Comparison of ENCODE assay signal across 10 mouse cellular contexts in the genomic region with DNA sequence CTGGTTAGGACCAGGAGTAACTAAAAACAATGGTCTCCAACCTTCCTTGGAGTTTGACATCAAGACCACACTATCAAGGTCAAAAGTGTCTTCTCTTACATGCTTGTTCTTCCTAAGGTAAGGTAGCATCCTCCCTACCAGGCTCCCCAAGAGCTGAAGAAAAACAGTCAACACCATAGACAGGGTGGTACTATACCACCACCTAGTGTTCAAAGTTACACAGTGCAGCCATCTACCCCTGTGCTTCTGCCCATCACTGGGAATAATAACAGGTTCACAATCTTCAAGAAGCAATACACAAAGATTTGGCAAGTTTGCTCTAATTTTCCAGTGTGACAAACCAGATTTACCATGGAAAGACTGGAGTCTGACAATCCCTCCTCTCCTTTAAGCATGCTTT. TPM values are rescaled to one million over a fixed set of nuclear protein-coding genes. Genes with fewer than 3 reads are reported as not detected.
DNase-seq lines count a peak whose midpoint lies in the region; ATAC-seq and TF ChIP-seq lines count a peak whose summit lies in the region.
"Had no signal": no experiment of that assay in that cellular context is flagged by ENCODE, and none has a peak within 500 bp of the region (broad histone marks: within the 10 kb centered on the region; RNA-seq: fewer than 3 reads in every experiment).

No protein-coding gene starts in this region.

- H3K9me3 ChIP-seq in midbrain, postnatal 0 days (ENCODE audit: low read length): no peaks in the 10 kb centered on the region

- peak; percentile 86 for ATAC-seq in erythroid progenitor cell, adult 5-6 weeks (replicated peaks; ENCODE audit: low FRiP score, poor library complexity, severe bottlenecking)
- 0 out of 2 replicates have a peak, but pooled peaks have one; percentile 20 for ATAC-seq in midbrain, postnatal 0 days (ENCODE audit: low FRiP score)

- DNase-seq in urinary bladder, postnatal 14 days (ENCODE audit: low spot score): peak; percentile 17
- no peak for DNase-seq in urinary bladder, adult 2 months (ENCODE audit: low spot score)
- DNase-seq in induced T-regulatory cell, adult 2 months (ENCODE audit: low read depth): peak; percentile 67
- DNase-seq in left cerebral cortex, postnatal 14 days (ENCODE audit: low spot score in 2 of 2): peak; percentile 43 to 73
- DNase-seq in midbrain, postnatal 0 days (ENCODE audit: low spot score): peak; percentile 33
- DNase-seq in urinary bladder, postnatal 25 days (ENCODE audit: low spot score): no peak

- peak; percentile 7; the same call in 1 of the 2 replicates for TF ChIP-seq CTCF in bone marrow, adult 2 months (IDR thresholded peaks at IDR 0.05; ENCODE audit: control insufficient read depth, insufficient read depth, low read length)
- peak; percentile 79 for TF ChIP-seq CTCF in midbrain, postnatal 0 days (IDR thresholded peaks at IDR 0.05)

- no peaks in the 10 kb centered on the region for H3K4me1 ChIP-seq in bone marrow, adult 2 months (ENCODE audit: control insufficient read depth, insufficient read depth, low read length)
- no peaks in the 10 kb centered on the region for H3K4me1 ChIP-seq in midbrain, postnatal 0 days (ENCODE audit: insufficient read depth, low read length)

- H3K9ac ChIP-seq in midbrain, postnatal 0 days (replicated peaks; ENCODE audit: low read length, poor library complexity, severe bottlenecking): no peak overlapping the region
- H3K9ac ChIP-seq: heart, embryonic 13.5 days had no signal

- no peaks in the 10 kb centered on the region for H3K27me3 ChIP-seq in midbrain, postnatal 0 days (ENCODE audit: insufficient read depth, low read length)
- H3K27me3 ChIP-seq: heart, embryonic 13.5 days had no signal

- intact Hi-C loops in left cerebral cortex, postnatal 14 days (cut with DNase I): loop anchor here (5.0 kb wide), 2 partner anchors 62 to 397 kb away; no protein-coding TSS in a partner anchor

- peaks cover 28% of the 10 kb centered on the region for H3K36me3 ChIP-seq in midbrain, postnatal 0 days (ENCODE audit: insufficient read depth, low read length)

- H3K4me2 ChIP-seq in midbrain, postnatal 0 days (ENCODE audit: low read depth, low read length, poor library complexity, severe bottlenecking): no peak overlapping the region
- H3K4me2 ChIP-seq: heart, embryonic 13.5 days had no signal

- H3K27ac ChIP-seq in bone marrow, adult 2 months (ENCODE audit: control insufficient read depth, insufficient read depth, low read depth, low read length, poor library complexity): no peak overlapping the region
- no peak overlapping the region for H3K27ac ChIP-seq in midbrain, postnatal 0 days (ENCODE audit: low read depth, low read length)
- H3K27ac ChIP-seq: heart, embryonic 13.5 days had no signal

- no peak for TF ChIP-seq POLR2A in bone marrow, adult 2 months (IDR thresholded peaks at IDR 0.05; ENCODE audit: borderline replicate concordance, control insufficient read depth, low read depth, low read length)

- H3K4me3 ChIP-seq in bone marrow, adult 2 months (replicated peaks; ENCODE audit: control insufficient read depth, low read depth, low read length): no peak overlapping the region
- no peak overlapping the region for H3K4me3 ChIP-seq in midbrain, postnatal 0 days (ENCODE audit: low read depth, low read length)
- H3K4me3 ChIP-seq: heart, embryonic 13.5 days had no signal

RNA-seq across cellular contexts. Expression of a gene that starts 15.4 kb away (rescaled TPM):
- not detected in 2 replicates for polyA plus RNA-seq in urinary bladder, adult 2 months (2012; rRNA removed)
- polyA plus RNA-seq in bone marrow, adult 2 months (2011; ENCODE audit: insufficient read depth, insufficient read length, low replicate concordance, missing spikeins): not detected in 2 replicates
- not detected in 2 replicates for total RNA-seq in erythroid progenitor cell, adult 5-6 weeks (2015; ENCODE audit: low replicate concordance)
- not detected in 2 replicates for total RNA-seq in erythroid progenitor cell, adult 5-6 weeks (2017; ENCODE audit: low replicate concordance)
- total RNA-seq in left cerebral cortex, postnatal 14 days (2021): not detected
- total RNA-seq in midbrain, postnatal 0 days (2014; rRNA removed): not detected in 2 replicates
- not detected in 2 replicates for polyA plus RNA-seq in midbrain, postnatal 0 days (2015; fragmentation: Nextera tagmentation; extraction: Ambion mirVana)
- polyA plus RNA-seq: heart, embryonic 13.5 days; small intestine, adult 2 months had no signal

RNA-seq across cellular contexts. Expression of a gene that starts 47.0 kb away (rescaled TPM):
- 35.5 and 40.9 TPM in 2 replicates for polyA plus RNA-seq in urinary bladder, adult 2 months (2012; rRNA removed)
- 10.7 and 15.6 TPM in 2 replicates for polyA plus RNA-seq in bone marrow, adult 2 months (2011; ENCODE audit: insufficient read depth, insufficient read length, low replicate concordance, missing spikeins)
- total RNA-seq in erythroid progenitor cell, adult 5-6 weeks (2015; ENCODE audit: low replicate concordance): 27.0 and 38.6 TPM in 2 replicates
- 22.3 and 26.6 TPM in 2 replicates for total RNA-seq in erythroid progenitor cell, adult 5-6 weeks (2017; ENCODE audit: low replicate concordance)
- 10 to 100 TPM; 52.6 to 55.4 TPM for total RNA-seq in left cerebral cortex, postnatal 14 days (2021)
- total RNA-seq in midbrain, postnatal 0 days (2014; rRNA removed): 15.8 and 28.5 TPM in 2 replicates
- polyA plus RNA-seq in midbrain, postnatal 0 days (2015; fragmentation: Nextera tagmentation; extraction: Ambion mirVana): 25.9 and 26.6 TPM in 2 replicates

Comparison
In these comparisons a context has a peak if more than half of its experiments do, and no peak if none do; other contexts are left out.
1. DNase-seq: peak in urinary bladder, postnatal 14 days (single experiment), induced T-regulatory cell, adult 2 months (single experiment), left cerebral cortex, postnatal 14 days (2 of 2) and midbrain, postnatal 0 days (single experiment); none in urinary bladder, adult 2 months (single experiment) and urinary bladder, postnatal 25 days (single experiment).